Mouse (Mus musculus): Measurements from ENCODE around the gene Hoxb3. TPM values are rescaled to one million over a fixed set of nuclear protein-coding genes. Genes with fewer than 3 reads are reported as not detected.
A peak's percentile ranks its signal among the peaks of the same experiment; 100 is the strongest.

The Hoxb3 gene
- polyA plus RNA-seq, 1 experiment: 11.0 TPM

GRCm38 (mm10) chr11:96301064-96301431 is 22.1 kb upstream of the Hoxb3 start:
- TF ChIP-seq POLR2A (IDR thresholded peaks at IDR 0.05; ENCODE audit: borderline replicate concordance, extremely low read depth, low read depth, low read length) (no peak), CTCF (IDR thresholded peaks at IDR 0.05; ENCODE audit: insufficient read depth, low read length) (no peak)
- H3K4me3 ChIP-seq (replicated peaks; ENCODE audit: extremely low read depth, low read depth, low read length): no peak overlapping the region
- no peak for DNase-seq

GRCm38 (mm10) chr11:96301837-96302236 is 21.3 kb upstream of the Hoxb3 start:
- Histone ChIP-seq H3K4me3 (replicated peaks; ENCODE audit: extremely low read depth, low read depth, low read length) (no peak overlapping the region), H3K4me1 (ENCODE audit: control insufficient read depth, insufficient read depth, low read length) (peaks cover 3% of the 10 kb centered on the region; the same call in 1 of the 2 replicates)
- TF ChIP-seq CTCF (IDR thresholded peaks at IDR 0.05; ENCODE audit: insufficient read depth, low read length) (no peak), POLR2A (IDR thresholded peaks at IDR 0.05; ENCODE audit: borderline replicate concordance, extremely low read depth, low read depth, low read length) (no peak)
- 35% methylated on average over 15 of the region's 15 CpGs for whole genome bisulfite sequencing
- no peak for DNase-seq

More at GRCm38 (mm10) chr11:96301064-96301431, 22.1 kb upstream of the Hoxb3 start:
- 54% methylated on average over 10 of the region's 10 CpGs for WGBS
- peaks cover 3% of the 10 kb centered on the region; the same call in 1 of the 2 replicates for H3K4me1 ChIP-seq (ENCODE audit: control insufficient read depth, insufficient read depth, low read length)

GRCm38 (mm10) chr11:96302381-96303150 is 20.6 kb upstream of the Hoxb3 start:
- Histone ChIP-seq H3K4me1 (ENCODE audit: control insufficient read depth, insufficient read depth, low read length) (peaks cover 3% of the 10 kb centered on the region; the same call in 1 of the 2 replicates), H3K4me3 (replicated peaks; ENCODE audit: extremely low read depth, low read depth, low read length) (no peak overlapping the region)
- WGBS: 43% methylated on average over 23 of the region's 23 CpGs
- no peak for DNase-seq
- TF ChIP-seq CTCF (IDR thresholded peaks at IDR 0.05; ENCODE audit: insufficient read depth, low read length): no peak

GRCm38 (mm10) chr11:96303151-96304099 is 19.7 kb upstream of the Hoxb3 start, which contains the start of gene Hoxb5:
Gene Hoxb5, plus strand, starts transcription at chr11:96303336.
- peak; percentile 67 for TF ChIP-seq CTCF (IDR thresholded peaks at IDR 0.05; ENCODE audit: insufficient read depth, low read length)
- TF ChIP-seq POLR2A (IDR thresholded peaks at IDR 0.05; ENCODE audit: borderline replicate concordance, extremely low read depth, low read depth, low read length): 0 out of 2 replicates have a peak, but pooled peaks have one; percentile 26
- WGBS: 1% methylated on average over 69 of the region's 69 CpGs
- Histone ChIP-seq H3K4me1 (ENCODE audit: control insufficient read depth, insufficient read depth, low read length) (peaks cover 4% of the 10 kb centered on the region; the same call in 1 of the 2 replicates), H3K4me3 (replicated peaks; ENCODE audit: extremely low read depth, low read depth, low read length) (peak within 1 kb of the TSS; percentile 86)
- peak; percentile 71 for DNase-seq

GRCm38 (mm10) chr11:96304381-96305195 is 18.5 kb upstream of the Hoxb3 start:
- peaks cover 10% of the 10 kb centered on the region for H3K4me1 ChIP-seq (ENCODE audit: control insufficient read depth, insufficient read depth, low read length)
- H3K4me3 ChIP-seq (replicated peaks; ENCODE audit: extremely low read depth, low read depth, low read length): peak overlapping the region; percentile 75
- TF ChIP-seq POLR2A (IDR thresholded peaks at IDR 0.05; ENCODE audit: borderline replicate concordance, extremely low read depth, low read depth, low read length) (peak; percentile 41; the same call in 1 of the 2 replicates), CTCF (IDR thresholded peaks at IDR 0.05; ENCODE audit: insufficient read depth, low read length) (no peak)
- DNase-seq: no peak
- WGBS: 12% methylated on average over 38 of the region's 38 CpGs

GRCm38 (mm10) chr11:96305505-96306182 is 17.5 kb upstream of the Hoxb3 start:
- Histone ChIP-seq H3K4me1 (ENCODE audit: control insufficient read depth, insufficient read depth, low read length) (peaks cover 10% of the 10 kb centered on the region), H3K4me3 (replicated peaks; ENCODE audit: extremely low read depth, low read depth, low read length) (no peak overlapping the region)
- WGBS: 69% methylated on average over 6 of the region's 6 CpGs
- no peak for TF ChIP-seq POLR2A (IDR thresholded peaks at IDR 0.05; ENCODE audit: borderline replicate concordance, extremely low read depth, low read depth, low read length)
- no peak for TF ChIP-seq CTCF (IDR thresholded peaks at IDR 0.05; ENCODE audit: insufficient read depth, low read length)
- no peak for DNase-seq

- no peak for DNase-seq
- Histone ChIP-seq H3K4me3 (replicated peaks; ENCODE audit: extremely low read depth, low read depth, low read length) (no peak overlapping the region), H3K4me1 (ENCODE audit: control insufficient read depth, insufficient read depth, low read length) (peaks cover 13% of the 10 kb centered on the region)
- 62% methylated on average over 7 of the region's 7 CpGs for WGBS
- no peak for TF ChIP-seq POLR2A (IDR thresholded peaks at IDR 0.05; ENCODE audit: borderline replicate concordance, extremely low read depth, low read depth, low read length)
- TF ChIP-seq CTCF (IDR thresholded peaks at IDR 0.05; ENCODE audit: insufficient read depth, low read length): no peak
These were observed 16.8 kb upstream of the Hoxb3 start for GRCm38 (mm10) chr11:96306183-96306907.

GRCm38 (mm10) chr11:96306908-96307269 is 16.2 kb upstream of the Hoxb3 start:
- Histone ChIP-seq H3K4me1 (ENCODE audit: control insufficient read depth, insufficient read depth, low read length) (peaks cover 15% of the 10 kb centered on the region), H3K4me3 (replicated peaks; ENCODE audit: extremely low read depth, low read depth, low read length) (no peak overlapping the region)
- 54% methylated on average over 13 of the region's 13 CpGs for WGBS
- DNase-seq: no peak
- TF ChIP-seq CTCF (IDR thresholded peaks at IDR 0.05; ENCODE audit: insufficient read depth, low read length) (no peak), POLR2A (IDR thresholded peaks at IDR 0.05; ENCODE audit: borderline replicate concordance, extremely low read depth, low read depth, low read length) (no peak)
